Mouse (Mus musculus): ENCODE data around the gene Syn3.
A peak's percentile ranks its signal among the peaks of the same experiment; 100 is the strongest.
"Not testable (repeated sequence)": the region's sequence is repeated elsewhere in the genome, so short reads cannot be mapped to it uniquely, and the experiment has no call there.

Gene Syn3

GRCm38 (mm10) chr10:86468612-86469546 lies 29.8 kb downstream of the Syn3 start:
- no peak for DNase-seq (ENCODE audit: low spot score)

GRCm38 (mm10) chr10:86463538-86464199 lies 35.0 kb downstream of the Syn3 start:
- peak; percentile 81 for DNase-seq (ENCODE audit: low spot score)

DNA sequence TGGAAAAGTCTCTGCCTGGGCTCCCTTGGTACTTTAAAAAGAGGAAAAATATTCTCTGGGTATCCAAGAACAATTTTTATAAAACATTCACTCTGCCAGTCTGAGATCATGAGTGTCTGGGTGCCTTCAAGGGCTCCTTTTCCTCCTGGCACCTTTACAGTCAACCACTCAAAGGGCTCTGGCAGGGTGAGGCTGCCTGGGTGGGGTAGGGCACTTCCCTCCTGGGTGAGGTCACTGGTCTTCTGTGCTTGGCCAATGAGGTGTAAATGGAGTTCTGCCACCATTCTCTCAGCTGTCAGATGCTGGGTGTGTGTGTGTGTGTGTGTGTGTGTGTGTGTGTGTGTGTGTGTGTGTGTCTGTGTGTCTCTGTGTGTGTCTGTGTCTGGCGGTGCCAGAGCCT lies 39.1 kb downstream of the Syn3 start:
- peak; percentile 87 for DNase-seq (ENCODE audit: low spot score)

- DNase-seq (ENCODE audit: low spot score): no peak
These were observed 41.0 kb downstream of the Syn3 start for GRCm38 (mm10) chr10:86457665-86458209.

DNA sequence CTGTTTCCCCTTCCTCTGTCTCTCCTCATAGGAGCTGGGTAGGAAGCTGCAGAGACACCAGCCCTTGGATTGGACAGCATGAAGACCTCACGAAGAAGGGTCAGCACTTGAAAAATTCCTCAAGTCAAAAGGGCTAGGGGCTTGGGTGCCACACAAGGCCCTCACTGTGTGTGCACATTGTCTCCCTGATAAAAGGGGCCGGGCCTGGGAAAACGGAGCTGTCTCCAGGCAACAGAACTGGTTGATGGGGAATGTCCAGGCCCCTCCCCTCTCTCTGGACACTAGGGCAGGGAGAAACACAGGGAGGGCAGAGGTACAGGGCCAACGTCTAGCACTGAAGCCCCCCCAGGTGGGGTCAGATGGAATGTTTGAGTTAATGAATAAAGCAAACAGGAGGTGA lies 41.5 kb downstream of the Syn3 start:
- DNase-seq (ENCODE audit: low spot score): no peak

DNA sequence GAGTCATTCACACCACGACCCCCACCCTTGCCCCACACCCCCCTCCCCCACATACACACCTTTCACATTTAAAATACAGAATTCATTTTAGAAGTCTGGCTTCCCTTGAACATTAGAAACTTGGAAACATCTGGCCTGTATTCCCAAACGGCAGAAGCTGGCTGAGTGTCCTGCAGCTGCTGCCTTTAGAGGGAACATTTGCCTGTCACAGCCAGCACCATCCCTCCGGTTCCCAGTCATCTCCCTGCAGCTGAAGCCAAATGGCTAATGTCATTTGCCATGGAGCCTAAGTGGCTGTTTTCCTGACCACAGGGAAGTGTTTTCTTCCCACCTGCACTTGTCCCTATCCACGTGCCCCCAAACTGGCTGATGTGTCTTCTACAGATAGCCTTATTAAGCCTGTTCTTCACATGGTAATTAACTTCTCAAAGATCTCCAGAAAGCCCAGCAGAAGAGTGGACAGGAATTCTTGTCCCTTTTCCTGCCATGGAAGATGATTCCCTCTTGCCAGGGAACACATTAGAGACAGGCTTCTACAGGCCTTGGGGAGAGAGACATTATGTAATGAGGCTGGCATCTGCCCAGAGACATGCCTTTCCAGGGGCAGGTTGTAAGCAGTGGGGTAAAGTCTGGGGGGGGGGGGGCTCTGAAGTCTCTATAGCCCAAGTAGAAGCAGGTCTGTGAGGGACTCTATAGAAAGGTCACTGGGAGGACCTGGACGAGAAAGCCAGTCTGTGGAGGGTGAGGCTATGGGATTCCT lies 43.2 kb downstream of the Syn3 start:
- DNase-seq (ENCODE audit: low spot score): no peak

DNA sequence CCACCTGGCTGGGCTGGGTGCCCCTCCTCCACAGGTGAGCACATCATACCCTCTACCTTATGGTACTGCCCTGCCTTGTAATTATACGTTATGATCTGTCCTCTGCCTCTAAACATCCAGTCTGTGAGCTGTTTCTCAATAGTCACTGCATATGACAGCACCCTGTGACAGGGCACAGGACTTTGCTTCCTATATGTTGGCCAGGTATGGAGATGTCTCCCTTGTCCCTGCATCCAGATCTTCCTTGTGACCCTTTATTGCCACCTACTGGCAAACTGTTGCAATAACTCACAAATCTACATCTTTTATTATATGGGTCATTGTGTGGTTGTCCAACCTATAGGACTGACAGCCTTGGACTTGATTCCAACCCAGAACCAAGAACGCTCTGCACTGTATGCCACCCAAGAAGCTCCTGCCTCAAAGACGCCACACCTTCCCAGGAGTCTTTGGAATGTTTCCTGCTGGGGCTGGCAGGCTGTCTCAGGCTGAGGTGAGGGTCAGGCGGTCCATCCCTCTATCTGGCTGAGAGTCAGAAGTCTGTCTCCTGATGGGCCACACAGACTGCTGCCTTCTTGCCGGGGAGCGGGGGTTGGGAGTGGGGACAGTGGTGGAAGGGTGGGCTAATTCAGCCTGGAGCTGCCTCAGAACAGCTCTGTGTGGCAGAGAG lies 46.2 kb downstream of the Syn3 start:
- peak; percentile 74 for DNase-seq (ENCODE audit: low spot score)

- no peak for DNase-seq (ENCODE audit: low spot score)
These were observed 47.4 kb downstream of the Syn3 start for GRCm38 (mm10) chr10:86451294-86451693.

GRCm38 (mm10) chr10:86446649-86447048 lies 52.0 kb downstream of the Syn3 start:
- no peak for DNase-seq (ENCODE audit: low spot score)

- DNase-seq (ENCODE audit: low spot score): no peak
These were observed 53.5 kb downstream of the Syn3 start for GRCm38 (mm10) chr10:86445207-86445606.

DNA sequence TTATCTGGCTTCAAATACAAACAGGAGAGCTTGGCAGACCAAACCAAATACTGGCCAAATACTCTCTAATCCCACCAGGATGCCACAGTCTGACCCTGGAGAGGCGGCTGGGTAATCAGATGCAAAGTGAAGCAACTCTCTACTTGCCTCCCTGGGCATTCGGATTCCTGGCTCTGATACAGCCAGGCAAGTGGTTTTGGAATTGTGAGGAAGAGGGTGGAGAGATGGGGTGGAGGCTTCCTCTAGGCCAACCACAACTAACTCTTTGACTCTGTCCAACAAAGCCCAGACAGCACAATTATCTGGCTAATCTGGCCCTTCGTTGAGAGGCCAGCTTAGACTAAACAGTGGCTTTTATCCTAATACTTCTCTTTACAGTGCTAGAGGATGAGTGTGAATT lies 54.0 kb downstream of the Syn3 start:
- no peak for DNase-seq (ENCODE audit: low spot score)

GRCm38 (mm10) chr10:86441765-86442164 lies 56.9 kb downstream of the Syn3 start:
- DNase-seq (ENCODE audit: low spot score): no peak

GRCm38 (mm10) chr10:86439640-86440039 lies 59.1 kb downstream of the Syn3 start:
- no peak for DNase-seq (ENCODE audit: low spot score)

GRCm38 (mm10) chr10:86437294-86437693 lies 61.4 kb downstream of the Syn3 start:
- peak; percentile 34 for DNase-seq (ENCODE audit: low spot score)

GRCm38 (mm10) chr10:86435006-86435405 lies 63.7 kb downstream of the Syn3 start:
- not testable (repeated sequence) for DNase-seq (ENCODE audit: low spot score)

DNA sequence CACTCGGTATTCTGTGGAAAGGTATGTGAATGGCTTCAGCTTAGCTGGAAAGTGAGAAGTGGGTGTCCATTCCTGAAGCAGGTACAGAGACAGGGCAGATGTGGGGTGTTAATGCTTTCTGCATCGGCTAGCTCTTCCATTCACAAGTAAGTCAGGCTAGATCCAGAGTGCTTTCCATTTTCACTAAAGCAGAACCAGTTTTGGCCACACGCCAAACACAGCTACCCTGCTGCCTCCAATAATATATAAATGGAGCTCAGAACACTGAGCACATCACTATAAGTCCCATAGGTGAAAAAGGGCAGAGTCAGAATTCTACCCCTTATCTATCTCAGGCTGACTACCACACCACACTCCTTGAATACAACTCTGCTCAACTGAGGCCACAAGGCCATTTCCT lies 69.0 kb downstream of the Syn3 start:
- no peak for DNase-seq (ENCODE audit: low spot score)

DNA sequence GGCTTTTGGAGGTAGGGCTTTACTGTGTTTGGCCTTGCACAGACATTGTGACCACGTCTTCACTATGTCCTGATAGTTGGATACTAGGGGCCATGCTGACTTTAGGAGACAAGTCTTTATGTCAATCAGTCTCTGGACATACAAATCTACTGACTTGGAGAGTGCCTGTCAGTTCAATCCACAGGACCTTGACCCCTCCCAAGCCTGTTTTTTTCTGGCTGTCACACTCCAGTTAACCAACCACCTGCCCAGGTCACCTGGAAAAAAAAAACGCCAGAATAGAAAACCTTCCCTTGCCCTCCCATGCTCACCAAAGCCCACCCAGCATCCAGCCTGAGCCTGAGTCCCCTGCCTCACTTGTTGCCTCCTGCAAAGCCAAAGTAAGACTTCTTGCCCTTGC lies 70.7 kb downstream of the Syn3 start:
- no peak for DNase-seq (ENCODE audit: low spot score)

GRCm38 (mm10) chr10:86425690-86426530 lies 72.8 kb downstream of the Syn3 start:
- DNase-seq (ENCODE audit: low spot score): peak; percentile 10

DNA sequence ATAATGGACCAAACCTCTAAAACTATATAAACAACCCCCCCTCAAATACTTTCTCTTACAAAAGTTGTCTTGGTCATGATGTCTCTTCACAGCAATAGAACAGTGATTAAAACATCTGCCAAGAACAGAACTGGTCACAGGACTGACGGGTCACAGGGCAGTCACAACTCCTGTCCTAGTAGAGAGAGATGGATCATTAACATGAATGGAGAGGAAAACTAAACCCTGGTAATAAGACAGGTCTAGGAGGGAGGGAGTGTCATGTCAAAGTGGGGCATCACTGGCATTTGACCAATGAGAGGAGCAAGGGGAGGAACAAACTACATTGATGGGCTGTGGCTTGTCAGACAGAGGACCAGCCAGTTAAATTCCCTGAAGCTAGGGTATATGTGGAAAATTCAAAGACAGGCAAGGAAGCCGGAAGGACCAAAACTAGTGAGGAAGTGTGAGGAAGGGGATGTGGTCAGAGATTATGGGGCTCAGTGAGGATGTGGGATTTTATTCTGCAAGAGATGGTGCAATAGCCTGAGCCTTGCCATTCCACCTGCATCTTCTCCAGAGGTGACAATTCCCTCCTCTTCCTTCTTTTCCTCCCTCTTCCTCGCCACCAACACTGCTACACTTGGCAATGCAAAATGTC lies 76.8 kb downstream of the Syn3 start:
- no peak for DNase-seq (ENCODE audit: low spot score)

- peak; percentile 66 for DNase-seq (ENCODE audit: low spot score)
These were observed 79.8 kb downstream of the Syn3 start for GRCm38 (mm10) chr10:86418931-86419330.

Data from lung, postnatal 25 days (tissue).